Mouse (Mus musculus): ENCODE measurements around the gene Gm17535. TPM values are rescaled to one million over a fixed set of nuclear protein-coding genes. Genes with fewer than 3 reads are reported as not detected.

Gm17535 gene
- not detected in 2 replicates for polyA plus RNA-seq (2015; fragmentation: Nextera tagmentation; extraction: Ambion mirVana)

DNA sequence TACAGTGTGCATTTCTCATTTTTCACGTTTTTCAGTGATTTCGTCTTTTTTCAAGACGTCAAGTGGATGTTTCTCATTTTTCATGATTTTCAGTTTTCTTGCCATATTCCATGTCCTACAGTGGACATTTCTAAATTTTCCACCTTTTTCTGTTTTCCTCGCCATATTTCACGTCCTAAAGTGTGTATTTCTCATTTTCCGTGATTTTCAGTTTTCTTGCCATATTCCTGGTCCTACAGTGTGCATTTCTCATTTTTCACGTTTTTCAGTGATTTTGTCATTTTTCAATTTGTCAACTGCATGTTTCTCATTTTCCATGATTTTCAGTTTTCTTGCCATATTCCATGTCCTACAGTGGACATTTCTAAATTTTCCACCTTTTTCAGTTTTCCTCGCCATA lies at the start of gene Gm17535:
Gene Gm17535 (plus strand): TSS at position 301 of the 400 bp plus-strand sequence.

DNA sequence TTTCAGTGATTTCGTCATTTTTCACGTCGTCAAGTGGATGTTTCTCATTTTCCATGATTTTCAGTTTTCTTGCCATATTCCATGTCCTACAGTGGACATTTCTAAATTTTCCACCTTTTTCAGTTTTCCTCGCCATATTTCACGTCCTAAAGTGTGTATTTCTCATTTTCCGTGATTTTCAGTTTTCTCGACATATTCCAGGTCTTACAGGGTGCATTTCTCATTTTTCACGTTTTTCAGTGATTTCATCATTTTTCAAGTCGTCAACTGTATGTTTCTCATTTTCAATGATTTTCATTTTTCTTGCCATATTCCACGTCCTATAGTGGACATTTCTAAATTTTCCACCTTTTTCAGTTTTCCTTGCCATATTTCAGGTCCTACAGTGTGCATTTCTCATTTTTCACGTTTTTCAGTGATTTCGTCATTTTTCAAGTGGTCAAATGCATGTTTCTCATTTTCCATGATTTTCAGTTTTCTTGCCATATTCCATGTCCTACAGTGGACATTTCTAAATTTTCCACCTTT lies 33.9 kb upstream of the Gm17535 start, which contains the start of gene Gm10722:
Gene Gm10722 (plus strand): TSS at position 478 of the 528 bp plus-strand sequence.

DNA sequence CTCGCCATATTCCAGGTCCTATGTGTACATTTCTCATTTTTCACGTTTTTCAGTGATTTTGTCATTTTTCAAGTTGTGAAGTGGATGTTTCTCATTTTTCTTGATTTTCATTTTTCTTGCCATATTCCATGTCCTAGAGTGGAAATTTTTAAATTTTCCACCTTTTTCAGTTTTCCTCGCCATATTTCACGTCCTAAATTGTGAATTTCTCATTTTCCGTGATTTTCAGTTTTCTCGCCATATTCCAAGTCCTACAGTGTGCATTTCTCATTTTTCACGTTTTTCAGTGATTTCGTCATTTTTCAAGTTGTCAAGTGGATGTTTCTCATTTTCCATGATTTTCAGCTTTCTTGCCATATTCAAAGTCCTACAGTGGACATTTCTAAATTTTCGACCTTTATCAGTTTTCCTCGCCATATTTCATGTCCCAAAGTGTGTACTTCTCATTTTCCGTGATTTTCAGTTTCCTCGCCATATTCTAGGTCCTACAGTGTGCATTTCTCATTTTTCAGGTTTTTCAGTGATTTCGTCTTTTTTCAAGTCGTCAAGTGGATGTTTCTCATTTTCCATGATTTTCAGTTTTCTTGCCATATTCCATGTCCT lies 31.5 kb upstream of the Gm17535 start, which contains the start of gene Gm11168:
Gene Gm11168 (plus strand): TSS at position 553 of the 603 bp plus-strand sequence.

DNA sequence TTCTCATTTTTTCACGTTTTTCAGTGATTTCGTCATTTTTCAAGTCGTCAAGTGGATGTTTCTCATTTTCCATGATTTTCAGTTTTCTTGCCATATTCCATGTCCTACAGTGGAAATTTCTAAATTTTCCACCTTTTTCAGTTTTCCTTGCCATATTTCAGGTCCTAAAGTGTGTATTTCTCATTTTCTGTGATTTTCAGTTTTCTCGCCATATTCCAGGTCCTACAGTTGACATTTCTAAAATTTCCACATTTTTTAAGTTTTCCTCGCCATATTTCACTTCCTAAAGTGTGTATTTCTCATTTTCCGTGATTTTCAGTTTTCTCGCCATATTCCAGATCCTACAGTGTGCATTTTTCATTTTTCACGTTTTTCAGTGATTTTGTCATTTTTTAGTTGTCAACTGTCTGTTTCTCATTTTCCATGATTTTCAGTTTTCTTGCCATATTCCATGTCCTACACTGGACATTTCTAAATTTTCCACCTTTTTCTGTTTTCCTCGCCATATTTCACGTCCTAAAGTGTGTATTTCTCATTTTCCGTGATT lies 21.6 kb upstream of the Gm17535 start, which contains the start of gene Gm10721:
Gene Gm10721 (plus strand): TSS at position 408 of the 547 bp plus-strand sequence.

DNA sequence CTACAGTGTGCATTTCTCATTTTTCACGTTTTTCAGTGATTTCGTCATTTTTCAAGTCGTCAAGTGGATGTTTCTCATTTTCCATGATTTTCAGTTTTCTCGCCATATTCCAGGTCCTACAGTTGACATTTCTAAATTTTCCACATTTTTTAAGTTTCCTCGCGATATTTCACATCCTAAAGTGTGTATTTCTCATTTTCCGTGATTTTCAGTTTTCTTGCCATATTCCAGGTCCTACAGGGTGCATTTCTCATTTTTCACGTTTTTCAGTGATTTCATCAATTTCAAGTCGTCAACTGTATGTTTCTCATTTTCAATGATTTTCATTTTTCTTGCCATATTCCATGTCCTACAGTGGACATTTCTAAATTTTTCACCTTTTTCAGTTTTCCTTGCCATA lies 19.0 kb upstream of the Gm17535 start, which contains the start of gene Gm10720:
Gene Gm10720 (plus strand): TSS at position 301 of the 400 bp plus-strand sequence.

DNA sequence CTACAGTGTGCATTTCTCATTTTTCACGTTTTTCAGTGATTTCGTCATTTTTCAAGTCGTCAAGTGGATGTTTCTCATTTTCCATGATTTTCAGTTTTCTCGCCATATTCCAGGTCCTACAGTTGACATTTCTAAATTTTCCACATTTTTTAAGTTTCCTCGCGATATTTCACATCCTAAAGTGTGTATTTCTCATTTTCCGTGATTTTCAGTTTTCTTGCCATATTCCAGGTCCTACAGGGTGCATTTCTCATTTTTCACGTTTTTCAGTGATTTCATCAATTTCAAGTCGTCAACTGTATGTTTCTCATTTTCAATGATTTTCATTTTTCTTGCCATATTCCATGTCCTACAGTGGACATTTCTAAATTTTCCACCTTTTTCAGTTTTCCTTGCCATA lies 17.3 kb upstream of the Gm17535 start, which contains the start of gene Gm10719:
Gene Gm10719 (plus strand): TSS at position 301 of the 400 bp plus-strand sequence.

DNA sequence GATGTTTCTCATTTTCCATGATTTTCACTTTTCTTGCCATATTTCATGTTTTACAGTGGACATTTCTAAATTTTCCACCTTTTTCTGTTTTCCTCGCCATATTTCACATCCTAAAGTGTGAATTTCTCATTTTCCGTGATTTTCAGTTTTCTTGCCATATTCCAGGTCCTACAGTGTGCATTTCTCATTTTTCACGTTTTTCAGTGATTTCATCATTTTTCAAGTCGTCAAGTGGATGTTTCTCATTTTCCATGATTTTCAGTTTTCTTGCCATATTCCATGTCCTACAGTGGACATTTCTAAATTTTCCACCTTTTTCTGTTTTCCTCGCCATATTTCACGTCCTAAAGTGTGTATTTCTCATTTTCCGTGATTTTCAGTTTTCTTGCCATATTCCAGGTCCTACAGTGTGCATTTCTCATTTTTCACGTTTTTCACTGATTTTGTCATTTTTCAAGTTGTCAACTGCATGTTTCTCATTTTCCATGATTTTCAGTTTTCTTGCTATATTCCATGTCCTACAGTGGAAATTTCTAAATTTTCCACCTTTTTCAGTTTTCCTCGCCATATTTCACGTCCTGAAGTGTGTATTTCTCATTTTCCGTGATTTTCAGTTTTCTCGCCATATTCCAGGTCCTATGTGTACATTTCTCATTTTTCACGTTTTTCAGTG lies 11.0 kb upstream of the Gm17535 start, which contains the start of gene Gm10718:
Gene Gm10718 (plus strand): TSS at position 236 of the 673 bp plus-strand sequence.

DNA sequence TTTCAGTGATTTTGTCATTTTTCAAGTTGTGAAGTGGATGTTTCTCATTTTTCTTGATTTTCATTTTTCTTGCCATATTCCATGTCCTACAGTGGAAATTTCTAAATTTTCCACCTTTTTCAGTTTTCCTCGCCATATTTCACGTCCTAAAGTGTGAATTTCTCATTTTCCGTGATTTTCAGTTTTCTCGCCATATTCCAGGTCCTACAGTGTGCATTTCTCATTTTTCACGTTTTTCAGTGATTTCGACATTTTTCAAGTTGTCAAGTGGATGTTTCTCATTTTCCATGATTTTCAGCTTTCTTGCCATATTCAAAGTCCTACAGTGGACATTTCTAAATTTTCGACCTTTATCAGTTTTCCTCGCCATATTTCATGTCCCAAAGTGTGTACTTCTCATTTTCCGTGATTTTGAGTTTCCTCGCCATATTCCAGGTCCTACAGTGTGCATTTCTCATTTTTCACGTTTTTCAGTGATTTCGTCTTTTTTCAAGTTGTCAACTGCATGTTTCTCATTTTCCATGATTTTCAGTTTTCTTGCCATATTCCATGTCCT lies 9.4 kb upstream of the Gm17535 start, which contains the start of gene Gm10717:
Gene Gm10717 (plus strand): TSS at position 506 of the 556 bp plus-strand sequence.

DNA sequence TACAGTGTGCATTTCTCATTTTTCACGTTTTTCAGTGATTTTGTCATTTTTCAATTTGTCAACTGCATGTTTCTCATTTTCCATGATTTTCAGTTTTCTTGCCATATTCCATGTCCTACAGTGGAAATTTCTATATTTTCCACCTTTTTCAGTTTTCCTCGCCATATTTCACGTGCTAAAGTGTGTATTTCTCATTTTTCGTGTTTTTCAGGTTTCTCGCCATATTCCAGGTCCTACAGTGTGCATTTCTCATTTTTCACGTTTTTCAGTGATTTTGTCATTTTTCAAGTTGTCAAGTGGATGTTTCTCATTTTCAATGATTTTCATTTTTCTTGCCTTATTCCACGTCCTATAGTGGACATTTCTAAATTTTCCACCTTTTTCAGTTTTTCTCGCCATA lies 2.2 kb downstream of the Gm17535 start, which contains the start of gene Gm10715:
Gene Gm10715 (plus strand): TSS at position 301 of the 400 bp plus-strand sequence.

Small RNA genes within 50 kb of the gene (microRNA-seq; reads per million reads assigned to microRNA genes)
- gene Mir101c = not detected

Other genes starting within 250 kb of the Gm17535 start
- gene Gm10722, start 33.7 kb upstream of the Gm17535 start, polyA plus RNA-seq (2015; fragmentation: Nextera tagmentation; extraction: Ambion mirVana) = not detected in 2 replicates
- 0.25 TPM in 1 of 2 replicates, not detected in the other for gene Gm11168, start 31.3 kb upstream of the Gm17535 start, polyA plus RNA-seq (2015; fragmentation: Nextera tagmentation; extraction: Ambion mirVana)
- 0.20 TPM in 1 of 2 replicates, not detected in the other for gene Gm10721, start 21.5 kb upstream of the Gm17535 start, polyA plus RNA-seq (2015; fragmentation: Nextera tagmentation; extraction: Ambion mirVana)
- gene Gm10720, start 18.9 kb upstream of the Gm17535 start, polyA plus RNA-seq (2015; fragmentation: Nextera tagmentation; extraction: Ambion mirVana) = not detected in 2 replicates
- 0.20 TPM in 1 of 2 replicates, not detected in the other for gene Gm10719, start 17.2 kb upstream of the Gm17535 start, polyA plus RNA-seq (2015; fragmentation: Nextera tagmentation; extraction: Ambion mirVana)
- 0.39 and 0.97 TPM in 2 replicates for gene Gm10718, start 11.1 kb upstream of the Gm17535 start, polyA plus RNA-seq (2015; fragmentation: Nextera tagmentation; extraction: Ambion mirVana)
- 0.43 and 1.1 TPM in 2 replicates for gene Gm10717, start 9.2 kb upstream of the Gm17535 start, polyA plus RNA-seq (2015; fragmentation: Nextera tagmentation; extraction: Ambion mirVana)
- gene Gm10715, start 2.3 kb downstream of the Gm17535 start, polyA plus RNA-seq (2015; fragmentation: Nextera tagmentation; extraction: Ambion mirVana) = not detected in 2 replicates